Mouse (Mus musculus): Measurements from ENCODE around the gene Akap7. TPM values are rescaled to one million over a fixed set of nuclear protein-coding genes. Genes with fewer than 3 reads are reported as not detected.

Akap7 gene
- total and polyA plus RNA-seq, 3 experiments, result 1.9 to 7.7 TPM; not detected in 1

GRCm38 (mm10) chr10:25192180-25193073 lies 115.2 kb downstream of the Akap7 start (continued):
- TF ChIP-seq ELF1 (IDR thresholded peaks at IDR 0.05; ENCODE audit: low read depth, low read length), result no peak

DNA sequence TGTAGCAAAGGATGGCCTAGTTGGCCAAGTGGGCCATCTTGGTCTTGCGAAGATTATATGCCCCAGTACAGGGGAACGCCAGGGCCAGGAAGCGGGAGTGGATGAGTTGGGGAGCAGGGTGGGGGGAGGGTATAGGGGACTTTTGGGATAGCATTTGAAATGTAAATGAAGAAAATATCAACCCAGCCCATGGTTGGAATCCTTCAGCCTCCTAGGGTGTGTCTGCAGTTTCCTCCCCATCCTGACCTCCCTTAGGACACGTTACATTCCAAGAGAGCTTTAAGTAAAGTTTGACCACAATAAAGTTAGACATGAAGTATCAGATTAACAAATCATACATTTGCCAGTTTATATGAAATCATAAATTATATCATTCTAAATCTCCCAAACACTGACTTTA lies 116.5 kb downstream of the Akap7 start:
- Histone ChIP-seq H3K4me3 (ENCODE audit: control insufficient read depth in 1 of 2, insufficient read depth in 1 of 2, low read depth in 2 of 2, low read length in 2 of 2) (no peak overlapping the region), H3K9ac (ENCODE audit: control insufficient read depth, low read depth, low read length, poor library complexity, severe bottlenecking) (no peak overlapping the region)
- TF ChIP-seq USF2 (IDR thresholded peaks at IDR 0.05; ENCODE audit: borderline replicate concordance in 1 of 2, insufficient read depth in 1 of 2, low read depth in 1 of 2, low read length in 2 of 2) (no peak), ELF1 (IDR thresholded peaks at IDR 0.05; ENCODE audit: low read depth, low read length) (no peak), ZC3H11A (IDR thresholded peaks at IDR 0.05; ENCODE audit: low read depth, low read length) (no peak), KAT2A (conservative IDR thresholded peaks at IDR 0.05; ENCODE audit: low read depth, low read length) (no peak), ZKSCAN1 (IDR thresholded peaks at IDR 0.05; ENCODE audit: low read depth, low read length) (no peak), ZMIZ1 (IDR thresholded peaks at IDR 0.05; ENCODE audit: low read depth, low read length) (no peak), ETS1 (IDR thresholded peaks at IDR 0.05; ENCODE audit: low read depth, low read length) (no peak), TCF12 (IDR thresholded peaks at IDR 0.05; ENCODE audit: low read depth, low read length) (no peak), GABPA (IDR thresholded peaks at IDR 0.05; ENCODE audit: low read depth, low read length) (no peak), NRF1 (IDR thresholded peaks at IDR 0.05; ENCODE audit: insufficient read depth, low read depth, low read length, poor library complexity, severe bottlenecking) (no peak), TBP (IDR thresholded peaks at IDR 0.05; ENCODE audit: low read depth, low read length) (no peak), EP300 (IDR thresholded peaks at IDR 0.05; ENCODE audit: low read depth in 1 of 2, low read length in 2 of 2) (no peak), SIN3A (IDR thresholded peaks at IDR 0.05; ENCODE audit: low read length) (no peak), RCOR1 (IDR thresholded peaks at IDR 0.05; ENCODE audit: low read depth, low read length) (no peak), CHD1 (IDR thresholded peaks at IDR 0.05; ENCODE audit: low read depth, low read length) (no peak), MYC (IDR thresholded peaks at IDR 0.05; ENCODE audit: low read depth, low read length) (no peak), CTCF (IDR thresholded peaks at IDR 0.05 in 2 of 3, conservative IDR thresholded peaks at IDR 0.05 in 1 of 3; ENCODE audit: control insufficient read depth in 1 of 3, insufficient read depth in 1 of 3, low read depth in 2 of 3, low read length in 3 of 3, poor library complexity in 1 of 3, severe bottlenecking in 1 of 3) (no peak), GATA1 (IDR thresholded peaks at IDR 0.05; ENCODE audit: low read depth, low read length) (no peak)

More for the DNA sequence above, 116.5 kb downstream of the Akap7 start:
- no peak overlapping the region for H3K27ac ChIP-seq (ENCODE audit: control insufficient read depth, low read depth, low read length)
- peaks cover 0 to 7% of the 10 kb centered on the region in 2 experiments; a peak in 2 of 4 replicates for H3K4me1 ChIP-seq (ENCODE audit: control insufficient read depth in 1 of 2, insufficient read depth in 2 of 2, low read length in 2 of 2)
- H3K79me2 ChIP-seq (ENCODE audit: control insufficient read depth, insufficient read depth, low read length, poor library complexity), result no peaks in the 10 kb centered on the region
- H3K9me3 ChIP-seq (replicated peaks; ENCODE audit: insufficient read depth, low read length), result no peaks in the 10 kb centered on the region
- no peak for DNase-seq (ENCODE audit: low read depth, low spot score)
- H3K27me3 ChIP-seq (ENCODE audit: control insufficient read depth in 1 of 2, insufficient read depth in 2 of 2, low read length in 2 of 2), result no peaks in the 10 kb centered on the region
- H3K36me3 ChIP-seq (ENCODE audit: control insufficient read depth in 1 of 2, insufficient read depth in 2 of 2, low read length in 2 of 2), result peaks cover 0 to 9% of the 10 kb centered on the region in 2 experiments; a peak in 2 of 4 replicates
